Mouse (Mus musculus) midbrain, embryonic 10.5 days (tissue): ENCODE measurements around the gene Gatad1. TPM values are rescaled to one million over a fixed set of nuclear protein-coding genes. Genes with fewer than 3 reads are reported as not detected.
"Not testable (repeated sequence)": the region's sequence is repeated elsewhere in the genome, so short reads cannot be mapped to it uniquely, and the experiment has no call there.

Source experiments
- DNase-seq: peaks from one replicate; pipeline ENCODE4 v3.0.0-alpha.2; 2017; ENCODE audit warnings: low spot score
- H3K27ac ChIP-seq: fragments of 300-500 bp; sonication (generic); replicated peaks from 2 replicates; pipeline ENCODE4 v1.5.1; 2016; ENCODE audit warnings: mild to moderate bottlenecking
- H3K27me3 ChIP-seq: fragments of 300-500 bp; sonication (generic); 2 replicates; pipeline ENCODE4 v1.6.1; 2016; ENCODE audit warnings: low read depth, mild to moderate bottlenecking; ENCODE audit not compliant: poor library complexity, severe bottlenecking
- H3K36me3 ChIP-seq: fragments of 300-500 bp; sonication (generic); 2 replicates; pipeline ENCODE4 v1.6.1; 2016; ENCODE audit warnings: mild to moderate bottlenecking, moderate library complexity
- H3K4me1 ChIP-seq: fragments of 300-500 bp; sonication (generic); 2 replicates; pipeline ENCODE4 v1.6.1; 2016
- H3K4me3 ChIP-seq: fragments of 300-500 bp; sonication (generic); 2 replicates; pipeline ENCODE4 v1.5.1; 2016; ENCODE audit warnings: mild to moderate bottlenecking, moderate library complexity
- H3K9me3 ChIP-seq: fragments of 300-500 bp; sonication (generic); replicated peaks from 2 replicates; pipeline ENCODE4 v1.6.1; 2016; ENCODE audit warnings: mild to moderate bottlenecking
- WGBS: fragments of 180-500 bp; shearing (Covaris S2); methylation state at CpG from one replicate; pipeline ENCODE4 v1.1.7; 2016; 5-methylcytosine and 5-hydroxymethylcytosine counted together
- polyA plus RNA-seq: library from polyadenylated mRNA; unstranded; fragments of >200 nt; fragmentation: Nextera tagmentation; extraction: Ambion mirVana; gene quantifications from 2 replicates; pipeline ENCODE4 v1.2.1, GENCODE M21; 2016

The Gatad1 gene
- 87.1 and 92.3 TPM in 2 replicates for polyA plus RNA-seq

DNA sequence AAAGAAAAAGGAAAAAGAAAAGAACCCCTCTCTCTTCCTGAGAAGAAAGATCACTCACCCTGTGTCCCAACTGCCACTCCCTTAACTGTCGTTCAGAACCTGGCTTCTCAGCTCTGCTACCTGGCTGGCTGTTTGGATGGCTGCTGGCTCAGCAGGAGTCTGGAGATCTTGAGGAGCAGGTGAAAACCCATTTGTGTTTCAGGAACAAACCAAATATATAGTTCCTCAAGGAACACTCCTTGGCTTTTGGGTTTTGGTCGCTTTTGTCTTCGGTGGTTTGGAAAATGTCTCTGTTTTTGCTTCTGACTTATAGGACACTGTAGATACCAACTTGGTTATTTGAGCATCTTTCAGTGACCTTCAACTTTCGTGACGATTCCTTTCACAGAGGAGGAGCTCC is at the start of gene Gatad1:
Gene Gatad1, minus strand, starts transcription at position 101 of the 400 bp plus-strand sequence.
- H3K27me3 ChIP-seq, result no peaks in the 10 kb centered on the region
- H3K27ac ChIP-seq, result no peak within 1 kb of the TSS
- no peak for DNase-seq
- H3K36me3 ChIP-seq, result no peaks in the 10 kb centered on the region
- WGBS, result 79% methylated on average over 5 of the region's 5 CpGs
- no peaks in the 10 kb centered on the region for H3K9me3 ChIP-seq
- H3K4me1 ChIP-seq, result no peaks in the 10 kb centered on the region
- H3K4me3 ChIP-seq, result no peak within 1 kb of the TSS

DNA sequence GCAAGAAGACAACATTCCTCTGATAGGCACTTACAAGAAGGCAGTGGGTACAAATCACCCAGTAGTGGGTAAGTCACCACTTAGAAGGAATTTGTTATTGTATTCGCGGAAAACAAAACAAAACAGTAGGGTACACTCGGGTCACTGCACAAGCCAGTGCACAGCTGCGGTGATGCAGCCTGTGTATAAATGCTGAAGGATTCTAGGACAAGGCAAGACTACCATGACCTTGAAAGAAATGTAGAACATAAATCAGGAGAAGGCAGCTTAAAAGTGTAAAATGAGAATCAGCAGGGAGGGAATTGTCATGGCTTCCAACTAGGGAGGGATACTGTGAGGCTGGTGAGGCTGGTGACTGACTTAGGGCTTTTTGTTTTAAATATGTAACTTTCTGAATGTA is 45.2 kb upstream of the Gatad1 start:
- Histone ChIP-seq H3K9me3 (peaks cover 5% of the 10 kb centered on the region; the same call in 1 of the 2 replicates), H3K36me3 (peaks cover 63% of the 10 kb centered on the region), H3K27me3 (no peaks in the 10 kb centered on the region), H3K27ac (no peak overlapping the region), H3K4me3 (no peak overlapping the region), H3K4me1 (no peaks in the 10 kb centered on the region)
- no peak for DNase-seq
- WGBS, result 88% methylated on average over 4 of the region's 4 CpGs

DNA sequence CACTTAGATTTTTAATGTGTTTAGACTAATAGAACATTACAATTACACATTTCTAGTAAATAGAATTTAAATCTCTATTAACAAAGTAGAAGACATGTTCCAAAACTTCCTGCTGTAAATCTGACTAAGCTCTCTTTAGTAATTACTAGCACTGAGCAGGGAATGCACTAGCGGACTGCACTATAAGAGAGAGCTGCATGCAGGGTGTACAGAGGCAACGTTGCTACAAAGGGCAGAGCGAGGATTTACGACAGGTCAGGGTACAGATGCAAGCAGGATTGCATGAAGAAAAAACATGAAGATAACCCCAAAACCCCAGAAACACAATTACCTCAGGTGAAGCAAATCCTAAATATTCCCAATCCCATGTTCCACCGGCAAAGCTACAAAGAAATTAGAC is 43.0 kb upstream of the Gatad1 start:
- 96% methylated on average over 5 of the region's 5 CpGs for whole genome bisulfite sequencing
- Histone ChIP-seq H3K36me3 (peaks cover 73% of the 10 kb centered on the region), H3K4me3 (no peak overlapping the region), H3K4me1 (no peaks in the 10 kb centered on the region), H3K9me3 (peaks cover 5% of the 10 kb centered on the region; the same call in 1 of the 2 replicates), H3K27ac (no peak overlapping the region), H3K27me3 (no peaks in the 10 kb centered on the region)
- DNase-seq, result no peak

DNA sequence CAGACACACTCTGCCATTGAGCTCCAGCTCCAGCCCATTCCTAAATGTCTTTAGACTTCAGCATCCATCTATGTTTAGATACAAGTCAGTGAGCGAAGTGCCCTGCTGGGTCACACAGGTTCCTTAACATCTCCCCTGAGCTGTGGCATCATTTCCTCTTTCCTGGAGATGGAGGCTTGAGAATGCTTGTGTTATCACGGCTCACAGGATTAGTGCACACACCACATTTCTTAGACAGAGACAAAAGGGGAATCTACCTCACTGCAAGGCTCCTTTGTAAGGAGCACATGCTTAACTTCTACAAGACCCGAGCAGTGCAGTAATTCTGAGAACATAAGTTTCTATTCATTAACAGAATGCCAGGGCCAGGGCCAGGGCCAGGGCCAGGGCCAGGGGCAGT is 39.0 kb upstream of the Gatad1 start:
- 67% methylated on average over 3 of the region's 3 CpGs for WGBS
- peaks cover 5% of the 10 kb centered on the region; the same call in 1 of the 2 replicates for H3K9me3 ChIP-seq
- H3K27ac ChIP-seq, result no peak overlapping the region
- no peak for DNase-seq
- H3K36me3 ChIP-seq, result peaks cover 87% of the 10 kb centered on the region
- H3K27me3 ChIP-seq, result no peaks in the 10 kb centered on the region
- no peak overlapping the region for H3K4me3 ChIP-seq
- no peaks in the 10 kb centered on the region for H3K4me1 ChIP-seq

DNA sequence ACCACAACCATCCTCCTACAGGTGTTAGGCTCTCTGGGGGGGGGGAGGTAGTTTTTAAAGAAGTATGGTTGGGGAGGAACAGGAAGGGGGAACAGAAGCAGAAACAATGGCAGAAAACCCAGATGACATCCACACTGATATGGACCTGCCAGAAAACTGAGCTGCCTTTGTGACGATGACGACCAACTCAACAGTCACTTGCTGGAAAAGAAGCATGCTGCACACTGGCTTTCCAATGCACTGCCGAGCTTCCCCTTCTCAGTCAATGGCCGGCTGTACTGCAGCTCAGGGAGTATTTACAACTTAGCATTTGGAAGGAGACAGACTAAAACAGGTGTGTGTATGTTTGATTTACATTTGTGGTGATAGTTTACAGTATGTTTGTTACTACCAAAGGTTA is 38.2 kb upstream of the Gatad1 start:
- no peaks in the 10 kb centered on the region for H3K4me1 ChIP-seq
- no peak for DNase-seq
- H3K27me3 ChIP-seq, result no peaks in the 10 kb centered on the region
- peaks cover 5% of the 10 kb centered on the region; the same call in 1 of the 2 replicates for H3K9me3 ChIP-seq
- WGBS, result 94% methylated on average over 4 of the region's 4 CpGs
- H3K4me3 ChIP-seq, result no peak overlapping the region
- H3K27ac ChIP-seq, result no peak overlapping the region
- peaks cover 82% of the 10 kb centered on the region for H3K36me3 ChIP-seq

- Histone ChIP-seq H3K9me3 (peaks cover 5% of the 10 kb centered on the region; the same call in 1 of the 2 replicates), H3K4me1 (no peaks in the 10 kb centered on the region), H3K4me3 (no peak overlapping the region), H3K27ac (no peak overlapping the region), H3K36me3 (peaks cover 85% of the 10 kb centered on the region), H3K27me3 (no peaks in the 10 kb centered on the region)
- DNase-seq, result no peak
- 94% methylated on average over 9 of the region's 9 CpGs for WGBS
These were observed 36.0 kb upstream of the Gatad1 start for GRCm38 (mm10) chr5:3692956-3693355.

GRCm38 (mm10) chr5:3691283-3691682 is 34.3 kb upstream of the Gatad1 start:
- Histone ChIP-seq H3K4me1 (no peaks in the 10 kb centered on the region), H3K4me3 (no peak overlapping the region), H3K9me3 (no peaks in the 10 kb centered on the region), H3K27ac (no peak overlapping the region), H3K27me3 (no peaks in the 10 kb centered on the region), H3K36me3 (peaks cover 73% of the 10 kb centered on the region)
- no peak for DNase-seq
- 95% methylated on average over 3 of the region's 3 CpGs for WGBS

DNA sequence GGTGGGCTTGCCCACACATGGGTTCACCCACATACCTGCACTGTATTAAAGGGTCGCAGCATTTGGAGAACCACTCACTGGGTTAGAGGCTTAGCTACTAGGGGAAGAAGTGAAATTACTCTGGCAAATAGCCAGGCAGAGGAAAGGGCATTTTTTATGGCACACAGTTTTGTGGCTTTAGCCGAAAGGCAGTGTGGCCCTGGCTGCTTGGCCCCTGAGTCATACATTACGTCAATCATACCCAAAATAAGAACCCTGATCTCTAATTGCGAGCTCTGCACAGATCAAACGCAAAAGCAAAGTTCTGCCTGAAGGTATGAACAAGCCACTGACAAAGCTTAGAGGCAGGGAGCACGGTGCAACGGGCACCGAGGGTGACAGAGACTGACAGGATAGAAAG is 31.3 kb upstream of the Gatad1 start:
- no peak for DNase-seq
- no peak overlapping the region for H3K27ac ChIP-seq
- no peaks in the 10 kb centered on the region for H3K27me3 ChIP-seq
- H3K9me3 ChIP-seq, result no peaks in the 10 kb centered on the region
- H3K4me1 ChIP-seq, result no peaks in the 10 kb centered on the region
- WGBS, result 94% methylated on average over 8 of the region's 8 CpGs
- peaks cover 46% of the 10 kb centered on the region for H3K36me3 ChIP-seq
- no peak overlapping the region for H3K4me3 ChIP-seq

- Histone ChIP-seq H3K27ac (no peak overlapping the region), H3K36me3 (no peaks in the 10 kb centered on the region), H3K27me3 (no peaks in the 10 kb centered on the region), H3K4me3 (no peak overlapping the region), H3K9me3 (no peaks in the 10 kb centered on the region), H3K4me1 (no peaks in the 10 kb centered on the region)
- WGBS, result 91% methylated on average over 6 of the region's 6 CpGs
- no peak for DNase-seq
These were observed 13.1 kb upstream of the Gatad1 start for GRCm38 (mm10) chr5:3669938-3670554.

- no peak for DNase-seq
- WGBS, result 90% methylated on average over 12 of the region's 12 CpGs
- Histone ChIP-seq H3K9me3 (no peaks in the 10 kb centered on the region), H3K27ac (no peak overlapping the region), H3K36me3 (no peaks in the 10 kb centered on the region), H3K4me3 (no peak overlapping the region), H3K27me3 (no peaks in the 10 kb centered on the region), H3K4me1 (no peaks in the 10 kb centered on the region)
These were observed 9.6 kb upstream of the Gatad1 start for GRCm38 (mm10) chr5:3666585-3666984.

GRCm38 (mm10) chr5:3665225-3665624 is 8.2 kb upstream of the Gatad1 start:
- H3K27me3 ChIP-seq, result no peaks in the 10 kb centered on the region
- no peaks in the 10 kb centered on the region for H3K9me3 ChIP-seq
- no peak for DNase-seq
- H3K4me1 ChIP-seq, result no peaks in the 10 kb centered on the region
- 98% methylated on average over 2 of the region's 2 CpGs for WGBS
- H3K4me3 ChIP-seq, result no peak overlapping the region
- no peaks in the 10 kb centered on the region for H3K36me3 ChIP-seq
- H3K27ac ChIP-seq, result no peak overlapping the region

DNA sequence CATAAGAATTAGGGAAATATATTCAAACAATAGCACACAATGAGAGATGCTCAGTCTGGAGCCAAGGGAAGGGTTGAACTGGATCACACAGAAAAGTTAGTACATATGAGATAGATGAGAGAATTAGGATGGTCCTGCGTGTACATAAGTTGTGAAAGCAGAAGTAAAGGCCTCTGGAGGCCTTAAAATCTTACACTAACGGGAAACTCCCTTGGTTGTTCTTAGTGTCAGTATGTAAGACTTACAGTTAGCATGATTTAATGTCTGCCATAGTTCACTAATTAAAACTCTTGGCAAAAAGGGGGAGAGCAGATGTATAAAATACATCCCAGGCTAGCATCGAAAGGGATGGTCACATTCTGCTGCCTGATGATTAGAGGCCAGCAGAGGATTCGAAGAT is 3.2 kb downstream of the Gatad1 start:
- H3K9me3 ChIP-seq, result no peaks in the 10 kb centered on the region
- no peaks in the 10 kb centered on the region for H3K27me3 ChIP-seq
- no peaks in the 10 kb centered on the region for H3K4me1 ChIP-seq
- H3K27ac ChIP-seq, result no peak overlapping the region
- no peak for DNase-seq
- no peaks in the 10 kb centered on the region for H3K36me3 ChIP-seq
- H3K4me3 ChIP-seq, result no peak overlapping the region
- 94% methylated on average over 4 of the region's 4 CpGs for WGBS

DNA sequence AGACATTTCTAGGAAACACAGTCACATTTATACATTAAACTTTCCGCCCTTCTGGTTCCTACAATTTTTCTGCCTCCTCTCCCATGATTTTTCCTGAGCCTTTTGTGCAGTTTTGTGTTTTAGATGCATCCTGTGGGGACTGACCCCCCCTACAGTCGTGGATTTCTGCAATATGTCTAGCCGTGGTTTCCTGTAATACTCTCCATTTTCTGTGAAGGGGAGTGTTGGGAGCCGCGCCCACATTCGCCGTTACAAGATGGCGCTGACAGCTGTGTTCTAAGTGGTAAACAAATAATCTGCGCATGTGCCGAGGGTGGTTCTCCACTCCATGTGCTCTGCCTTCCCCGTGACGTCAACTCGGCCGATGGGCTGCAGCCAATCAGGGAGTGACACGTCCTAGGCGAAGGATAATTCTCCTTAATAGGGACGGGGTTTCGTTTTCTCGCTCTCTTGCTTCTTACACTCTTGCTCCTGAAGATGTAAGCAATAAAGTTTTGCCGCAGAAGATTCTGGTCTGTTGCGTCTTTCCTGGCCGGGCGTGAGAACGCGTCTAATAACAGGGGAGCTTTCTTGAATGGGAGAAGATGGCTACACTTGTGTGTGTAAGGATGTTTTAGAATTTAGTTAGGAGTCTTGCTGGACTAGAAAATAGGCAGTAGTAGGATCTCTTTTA is 3.9 kb downstream of the Gatad1 start:
- H3K9me3 ChIP-seq, H3K36me3 ChIP-seq, H3K4me3 ChIP-seq, H3K4me1 ChIP-seq, H3K27me3 ChIP-seq, DNase-seq, H3K27ac ChIP-seq: not testable (repeated sequence)
- WGBS, result 95% methylated on average over 17 of the region's 25 CpGs
